Mouse (Mus musculus) brain, embryonic 14.5 days (tissue): ENCODE data around the gene Lman1l.

Source experiments
- CTCF ChIP-seq: fragments of 200-500 bp; IDR thresholded peaks from 2 replicates; pipeline ENCODE4 v1.5.1; 2012; ENCODE audit warnings: inconsistent platforms, mild to moderate bottlenecking, moderate library complexity, borderline replicate concordance; ENCODE audit not compliant: insufficient read depth, insufficient read length; ENCODE audit errors: extremely low read depth
- POLR2A ChIP-seq: fragments of 200-500 bp; IDR thresholded peaks from 2 replicates; pipeline ENCODE4 v1.6.1; 2012; ENCODE audit warnings: mild to moderate bottlenecking, inconsistent platforms, borderline replicate concordance; ENCODE audit not compliant: poor library complexity, insufficient read depth, insufficient read length, severe bottlenecking; ENCODE audit errors: extremely low read depth

- no peak for TF ChIP-seq CTCF
- no peak for TF ChIP-seq POLR2A
These were observed 43.3 kb downstream of the Lman1l start for GRCm38 (mm10) chr9:57577144-57577849.
